Mouse (Mus musculus) lung, postnatal 0 days (tissue): ENCODE measurements around the gene Gm11236.
"Not testable (repeated sequence)": the region's sequence is repeated elsewhere in the genome, so short reads cannot be mapped to it uniquely, and the experiment has no call there.

ENCODE experiments used
- CTCF ChIP-seq: IDR thresholded peaks from 2 replicates; pipeline ENCODE4 v1.5.1; 2016; ENCODE audit warnings: antibody characterized with exemption, mild to moderate bottlenecking
- EP300 ChIP-seq: IDR thresholded peaks from 2 replicates; pipeline ENCODE4 v1.6.1; 2016; ENCODE audit warnings: antibody characterized with exemption, mild to moderate bottlenecking, control low read depth

DNA sequence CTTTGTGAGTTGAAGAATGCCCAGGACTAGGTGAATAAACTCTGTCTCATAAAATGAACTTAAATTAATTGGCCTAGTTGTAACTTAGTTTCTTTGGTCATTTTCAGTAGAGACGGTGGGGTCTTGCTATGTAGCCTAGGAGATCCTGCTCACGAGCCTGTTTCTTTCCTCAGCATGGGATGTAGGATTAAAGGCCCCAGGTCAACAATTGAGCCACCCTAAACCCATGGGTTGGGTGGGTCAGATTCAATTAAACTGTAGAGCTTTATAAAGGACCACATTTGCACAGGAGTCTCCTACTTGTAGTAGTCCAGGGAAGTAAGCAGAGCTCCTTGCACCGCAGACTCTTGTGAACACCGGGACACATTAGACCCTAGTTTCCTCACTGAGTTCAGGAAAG is at the start of gene Gm11236:
- TF ChIP-seq EP300, CTCF: not testable (repeated sequence)
